Mouse (Mus musculus): Measurements from ENCODE around the gene Zfp277.

Zfp277 gene

GRCm38 (mm10) chr12:40378621-40379537, 66.8 kb downstream of the Zfp277 start:
- no peak for DNase-seq (ENCODE audit: low read depth, low spot score)

DNA sequence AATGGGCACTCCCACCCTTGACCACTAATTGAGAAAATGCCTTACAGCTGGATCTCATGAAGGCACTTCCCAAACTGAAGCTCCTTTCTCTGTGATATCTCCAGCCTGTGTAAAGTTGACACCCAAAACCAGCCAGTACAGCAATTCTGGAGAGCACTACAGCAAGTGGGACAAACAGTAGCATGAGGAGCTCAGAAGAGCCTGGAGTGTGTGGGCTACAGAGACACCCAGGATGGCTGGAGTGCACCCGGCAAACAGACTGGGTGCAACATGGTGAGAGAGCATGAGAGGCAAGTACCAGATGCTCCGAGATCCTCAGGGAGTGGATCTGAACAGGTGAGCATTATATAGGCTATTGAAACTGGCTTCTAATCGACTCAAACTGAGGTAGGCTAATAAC, 93.8 kb downstream of the Zfp277 start:
- DNase-seq (ENCODE audit: low read depth, low spot score): no peak

DNA sequence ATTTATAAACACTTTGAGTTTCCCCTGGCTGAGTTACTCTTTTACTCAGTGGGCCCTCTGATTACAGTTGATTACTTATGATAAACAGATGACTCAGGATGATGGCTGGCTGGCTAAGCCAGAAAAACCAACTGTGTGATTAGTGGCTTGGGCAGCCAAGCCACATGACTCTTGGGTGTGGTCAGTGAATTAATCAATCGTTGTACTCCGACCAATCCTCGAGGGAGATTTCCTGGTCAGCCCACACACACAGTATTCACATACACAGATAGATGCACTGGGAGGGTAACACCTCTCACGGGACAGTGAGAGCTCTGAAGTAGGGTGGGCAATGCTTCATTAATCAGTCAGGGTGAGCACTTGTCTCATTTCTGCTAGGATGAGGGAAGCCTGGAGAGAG, 97.5 kb downstream of the Zfp277 start:
- no peak for DNase-seq (ENCODE audit: low read depth, low spot score)

DNA sequence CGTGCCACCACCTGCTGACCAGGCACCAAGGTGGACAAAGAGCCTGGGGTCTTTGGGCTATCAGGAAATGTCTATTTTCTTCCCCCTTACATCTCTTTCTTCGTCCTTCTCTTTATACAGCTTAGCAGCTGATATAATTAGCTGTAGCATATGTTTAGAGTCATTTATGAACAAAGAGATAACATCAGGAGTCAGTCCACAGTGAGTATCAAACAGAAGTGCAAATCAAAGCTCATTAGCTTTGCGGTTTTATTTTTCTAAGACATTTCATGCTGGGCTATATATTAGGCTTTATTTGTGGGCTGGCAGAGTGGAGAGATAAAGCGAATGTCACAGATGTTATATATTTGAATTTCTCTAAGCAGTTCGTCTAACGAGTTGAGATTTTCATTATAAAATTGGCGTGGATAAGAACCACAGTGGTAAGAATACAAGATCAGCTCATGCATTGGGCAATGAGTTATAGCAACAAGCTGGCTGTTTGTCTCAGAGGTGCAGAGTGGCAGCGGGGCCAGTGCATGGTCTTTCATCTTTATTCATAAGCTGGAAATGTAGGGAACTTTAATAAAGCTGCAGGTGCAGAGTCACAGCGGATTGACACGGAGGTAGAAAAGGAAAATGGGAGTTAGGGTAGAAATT, 98.5 kb downstream of the Zfp277 start:
- DNase-seq (ENCODE audit: low read depth, low spot score): no peak

GRCm38 (mm10) chr12:40341443-40341842, 104.3 kb downstream of the Zfp277 start:
- DNase-seq (ENCODE audit: low read depth, low spot score): no peak

DNA sequence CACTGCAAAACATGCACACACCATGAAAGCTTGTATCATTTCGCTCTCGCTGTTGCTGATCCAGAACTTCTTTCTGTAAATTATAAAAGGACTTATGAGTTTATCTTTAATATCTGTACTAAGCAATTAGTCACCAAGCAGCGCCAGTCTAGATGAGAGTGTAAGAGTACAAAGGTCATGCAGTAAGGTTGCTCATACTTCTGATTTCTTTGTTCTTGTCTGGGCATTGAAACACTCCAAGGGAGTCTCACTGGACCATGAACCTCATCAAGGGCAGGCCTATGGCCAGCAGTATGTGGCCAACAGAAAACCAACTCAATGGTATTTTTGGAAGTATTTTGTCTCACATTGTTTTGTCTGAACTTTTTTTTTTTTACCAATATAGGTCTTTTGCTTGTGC, 110.4 kb downstream of the Zfp277 start:
- DNase-seq (ENCODE audit: low read depth, low spot score): no peak

DNA sequence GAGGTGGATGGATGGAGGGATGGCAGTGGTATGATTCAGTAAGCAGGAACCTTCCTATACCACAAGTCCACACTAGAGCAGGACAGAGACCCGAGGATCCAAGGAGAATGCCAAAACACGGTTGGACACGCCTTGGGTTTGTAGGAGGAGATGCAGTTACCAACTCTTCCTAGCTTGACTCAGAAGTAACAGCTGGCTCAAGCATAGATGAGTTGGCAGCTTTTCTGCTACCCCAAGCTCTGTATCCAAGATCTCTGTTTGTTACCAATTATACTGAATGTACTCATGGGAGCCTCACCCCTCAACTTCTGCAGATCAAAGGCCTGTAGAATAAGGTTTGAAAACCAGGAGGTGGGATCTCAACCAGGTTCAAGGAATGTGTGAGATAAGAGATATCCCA, 114.2 kb downstream of the Zfp277 start:
- no peak for DNase-seq (ENCODE audit: low read depth, low spot score)

DNA sequence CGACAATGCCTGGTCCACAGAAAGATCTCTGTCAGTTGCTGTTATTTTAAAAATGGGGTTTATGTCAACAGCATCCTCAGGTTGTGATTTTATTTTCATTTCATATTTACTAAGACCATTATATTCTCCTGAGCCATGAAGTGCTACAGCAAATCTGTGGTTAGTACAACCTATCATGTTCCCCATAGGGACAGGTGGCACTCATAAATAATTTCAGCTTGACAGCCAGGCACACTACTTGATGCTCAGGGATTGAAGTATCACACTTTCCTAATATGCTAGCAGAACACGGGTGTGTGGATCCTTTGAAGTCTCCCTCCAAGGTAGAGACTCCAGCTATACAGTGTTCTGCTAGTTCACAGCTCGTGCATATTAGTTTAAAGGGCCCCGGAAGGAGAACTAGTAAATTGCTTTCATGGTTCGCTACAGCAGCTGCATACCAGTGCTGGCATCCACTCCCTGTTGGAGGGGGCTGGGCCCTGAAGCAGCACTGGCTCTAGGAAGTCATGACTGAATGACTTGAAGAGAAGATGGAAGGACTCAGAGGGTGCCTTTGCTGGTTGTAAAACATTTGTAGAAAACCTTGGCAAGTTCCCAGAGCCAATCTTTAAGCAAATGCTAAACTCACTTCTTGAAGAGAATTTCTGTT, 118.6 kb downstream of the Zfp277 start:
- no peak for DNase-seq (ENCODE audit: low read depth, low spot score)

DNA sequence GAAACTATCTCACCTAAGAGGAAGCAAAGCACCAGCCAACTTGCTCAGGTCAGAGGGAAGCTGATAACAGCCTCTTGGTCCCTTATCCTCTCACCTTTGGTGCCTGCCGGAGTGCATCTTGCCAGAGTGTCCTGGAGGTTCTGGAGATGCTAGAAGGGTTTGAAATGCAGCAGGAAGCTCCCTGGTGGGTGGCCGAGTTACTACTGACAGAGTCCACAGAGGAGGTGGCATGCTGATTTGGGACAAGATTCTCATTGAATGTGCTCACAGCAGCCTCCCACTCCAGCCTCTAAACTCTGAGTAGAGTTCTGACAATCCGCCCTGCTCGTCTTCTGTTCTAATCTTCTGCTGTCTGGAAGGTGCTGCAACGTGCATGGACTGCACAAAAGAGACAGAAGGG, 120.1 kb downstream of the Zfp277 start:
- no peak for DNase-seq (ENCODE audit: low read depth, low spot score)

DNA sequence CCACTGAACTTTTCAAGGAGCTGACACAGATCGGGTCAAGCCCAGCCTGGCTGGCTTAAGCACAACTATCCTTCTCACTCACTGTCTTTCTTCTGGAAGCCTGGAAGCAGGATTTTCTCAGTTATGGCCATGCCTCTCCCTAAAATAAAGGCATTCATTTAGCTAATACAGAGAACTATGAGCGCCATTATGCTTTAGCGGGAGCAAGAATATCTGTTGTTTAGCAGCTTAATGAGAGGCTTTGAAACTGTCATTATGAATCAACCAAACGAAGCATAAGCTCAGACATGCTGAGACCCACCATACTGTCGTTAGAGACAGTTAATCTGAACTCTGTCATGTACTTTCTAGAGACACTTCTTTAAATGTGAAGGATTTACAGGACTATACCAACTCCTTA, 120.9 kb downstream of the Zfp277 start:
- no peak for DNase-seq (ENCODE audit: low read depth, low spot score)

- no peak for DNase-seq (ENCODE audit: low read depth, low spot score)
These were observed 130.6 kb downstream of the Zfp277 start for GRCm38 (mm10) chr12:40315146-40315545.

- DNase-seq (ENCODE audit: low read depth, low spot score): no peak
These were observed 141.7 kb downstream of the Zfp277 start for GRCm38 (mm10) chr12:40303960-40304359.

DNA sequence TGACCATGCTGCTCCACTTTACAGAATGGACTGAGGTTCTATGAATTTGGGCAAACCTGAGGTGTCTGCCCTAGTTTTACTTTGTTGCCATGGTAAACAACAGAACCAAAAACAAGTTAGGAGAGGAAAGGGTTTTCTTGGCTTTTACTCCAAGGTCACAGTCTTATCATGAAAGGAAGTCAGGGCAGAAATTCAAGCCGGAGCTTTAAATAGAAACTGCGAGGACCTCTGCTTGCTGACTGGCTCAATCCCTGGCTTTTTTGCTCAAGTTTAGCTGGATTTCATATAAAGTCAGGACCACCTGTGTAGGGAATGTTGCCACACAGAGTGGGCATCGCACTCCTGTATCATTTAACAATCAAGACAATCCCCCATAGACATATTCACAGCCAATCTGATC, 147.1 kb downstream of the Zfp277 start:
- DNase-seq (ENCODE audit: low read depth, low spot score): no peak

- no peak for DNase-seq (ENCODE audit: low read depth, low spot score)
These were observed 159.2 kb downstream of the Zfp277 start for GRCm38 (mm10) chr12:40286539-40286938.

GRCm38 (mm10) chr12:40280596-40281325, 164.9 kb downstream of the Zfp277 start:
- no peak for DNase-seq (ENCODE audit: low read depth, low spot score)

- DNase-seq (ENCODE audit: low read depth, low spot score): no peak
These were observed 168.1 kb downstream of the Zfp277 start for GRCm38 (mm10) chr12:40277581-40277980.

- no peak for DNase-seq (ENCODE audit: low read depth, low spot score)
These were observed 170.8 kb downstream of the Zfp277 start for GRCm38 (mm10) chr12:40274931-40275330.

- DNase-seq (ENCODE audit: low read depth, low spot score): peak; percentile 18
These were observed 172.4 kb downstream of the Zfp277 start for GRCm38 (mm10) chr12:40273339-40273738.

DNA sequence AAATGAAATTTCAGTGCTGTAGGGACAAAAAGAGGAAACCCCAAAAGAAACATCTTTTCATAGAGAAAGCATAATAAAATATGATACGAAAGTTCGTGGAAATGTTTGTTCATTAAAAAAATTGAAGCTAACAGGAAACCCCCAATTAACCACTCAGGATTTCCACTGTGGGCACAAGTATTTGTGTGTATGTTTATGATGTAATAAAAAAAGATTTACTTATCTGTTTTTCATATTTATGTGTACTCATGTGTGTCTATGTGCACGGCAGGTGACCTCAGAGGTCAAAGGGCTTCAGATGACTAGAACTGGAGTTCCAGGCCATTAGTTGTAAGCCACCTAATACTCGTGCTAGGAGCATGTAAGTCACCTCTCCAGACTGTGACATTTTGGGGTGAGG, 173.0 kb downstream of the Zfp277 start:
- DNase-seq (ENCODE audit: low read depth, low spot score): peak; percentile 8

DNA sequence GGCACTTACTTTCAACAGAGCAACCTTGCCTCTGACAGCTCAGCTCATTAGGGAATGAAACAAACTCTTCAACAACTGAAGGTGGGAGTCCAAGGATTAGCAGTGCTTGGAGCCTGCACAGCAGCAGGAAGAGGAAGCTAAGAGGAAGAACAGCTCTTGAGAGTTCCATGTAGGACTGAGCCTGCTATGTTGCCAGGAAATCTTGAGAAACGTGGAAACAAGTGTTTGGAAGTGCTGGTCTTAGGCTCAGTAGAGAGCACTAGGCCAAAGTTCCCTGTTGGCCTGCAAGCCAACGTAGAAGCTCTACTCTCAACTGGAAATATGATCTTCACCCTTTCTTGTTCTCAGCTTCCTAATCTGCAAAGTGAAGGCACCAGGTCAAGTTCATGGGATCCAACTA, 177.4 kb downstream of the Zfp277 start:
- DNase-seq (ENCODE audit: low read depth, low spot score): no peak

Measured in CD4-positive, CD25-positive, alpha-beta regulatory T cell, adult 2 months (primary cell).